Mouse (Mus musculus) liver, embryonic 15.5 days (tissue): ENCODE results near the gene Guca2b. TPM values are rescaled to one million over a fixed set of nuclear protein-coding genes. Genes with fewer than 3 reads are reported as not detected.

ENCODE experiments used
- ATAC-seq: fragments of 200-750 bp; cut with Nextera tagmentation; 2 replicates; pipeline ENCODE4 v1.8.0; 2017; ENCODE audit warnings: moderate number of reproducible peaks, mild to moderate bottlenecking, moderate library complexity; ENCODE audit not compliant: insufficient read depth
- H3K27ac ChIP-seq: fragments of 300-500 bp; sonication (generic); replicated peaks from 2 replicates; pipeline ENCODE4 v1.5.1; 2015; ENCODE audit warnings: mild to moderate bottlenecking, inconsistent platforms
- H3K27me3 ChIP-seq: fragments of 300-500 bp; sonication (generic); 2 replicates; pipeline ENCODE4 v1.6.1; 2015; ENCODE audit warnings: mild to moderate bottlenecking, inconsistent platforms
- H3K36me3 ChIP-seq: fragments of 300-500 bp; sonication (generic); replicated peaks from 2 replicates; pipeline ENCODE4 v1.6.1; 2015; ENCODE audit warnings: moderate library complexity, mild to moderate bottlenecking, inconsistent platforms
- H3K4me1 ChIP-seq: fragments of 300-500 bp; sonication (generic); replicated peaks from 2 replicates; pipeline ENCODE4 v1.6.1; 2015; ENCODE audit warnings: inconsistent platforms
- H3K4me2 ChIP-seq: fragments of 300-500 bp; sonication (generic); 2 replicates; pipeline ENCODE4 v1.6.1; 2015; ENCODE audit warnings: moderate library complexity, mild to moderate bottlenecking, inconsistent platforms
- H3K4me3 ChIP-seq: fragments of 300-500 bp; sonication (generic); replicated peaks from 2 replicates; pipeline ENCODE4 v1.5.1; 2015; ENCODE audit warnings: mild to moderate bottlenecking, inconsistent platforms
- H3K9ac ChIP-seq: fragments of 300-500 bp; sonication (generic); 2 replicates; pipeline ENCODE4 v1.6.1; 2015; ENCODE audit warnings: moderate library complexity, mild to moderate bottlenecking, inconsistent platforms
- H3K9me3 ChIP-seq: fragments of 300-500 bp; sonication (generic); replicated peaks from 2 replicates; pipeline ENCODE4 v1.6.1; 2016; ENCODE audit warnings: inconsistent platforms
- WGBS: fragments of 180-500 bp; shearing (Covaris S2); methylation state at CpG from one replicate; pipeline ENCODE4 v1.1.7; 2015; ENCODE audit warnings: mixed read lengths; ENCODE audit not compliant: insufficient replicate concordance; 5-methylcytosine and 5-hydroxymethylcytosine counted together
- polyA plus RNA-seq: library from polyadenylated mRNA; unstranded; fragments of >200 nt; fragmentation: Nextera tagmentation; extraction: Ambion mirVana; gene quantifications from 2 replicates; pipeline ENCODE4 v1.2.1, GENCODE M21; 2015

Gene Guca2b
- polyA plus RNA-seq, 1 experiment from 2014 or later, result 0.15 TPM

GRCm38 (mm10) chr4:119657011-119657410 is 1.7 kb downstream of the Guca2b start:
- Histone ChIP-seq H3K9me3 (no peaks in the 10 kb centered on the region), H3K9ac (no peak overlapping the region), H3K36me3 (no peaks in the 10 kb centered on the region), H3K27ac (no peak overlapping the region), H3K4me3 (no peak overlapping the region), H3K4me1 (no peaks in the 10 kb centered on the region), H3K4me2 (no peak overlapping the region), H3K27me3 (no peaks in the 10 kb centered on the region)
- no peak for ATAC-seq
- 67% methylated on average over 1 of the region's 1 CpGs for WGBS

- no peak overlapping the region for H3K4me3 ChIP-seq
- H3K27ac ChIP-seq, result no peak overlapping the region
- ATAC-seq, result no peak
- no peaks in the 10 kb centered on the region for H3K9me3 ChIP-seq
- no peaks in the 10 kb centered on the region for H3K27me3 ChIP-seq
- H3K4me1 ChIP-seq, result no peaks in the 10 kb centered on the region
- WGBS, result 73% methylated on average over 4 of the region's 4 CpGs
- H3K4me2 ChIP-seq, result no peak overlapping the region
- H3K9ac ChIP-seq, result no peak overlapping the region
- H3K36me3 ChIP-seq, result no peaks in the 10 kb centered on the region
These were observed 16.1 kb downstream of the Guca2b start for GRCm38 (mm10) chr4:119642666-119643065.

- WGBS, result 49% methylated on average over 11 of the region's 11 CpGs
- Histone ChIP-seq H3K4me3 (no peak overlapping the region), H3K9me3 (no peaks in the 10 kb centered on the region), H3K9ac (no peak overlapping the region), H3K36me3 (no peaks in the 10 kb centered on the region), H3K27ac (no peak overlapping the region), H3K4me1 (no peaks in the 10 kb centered on the region), H3K27me3 (no peaks in the 10 kb centered on the region), H3K4me2 (no peak overlapping the region)
- ATAC-seq, result no peak
These were observed 20.1 kb downstream of the Guca2b start for GRCm38 (mm10) chr4:119638656-119639055.

- H3K36me3 ChIP-seq, result no peaks in the 10 kb centered on the region
- no peak overlapping the region for H3K27ac ChIP-seq
- 61% methylated on average over 6 of the region's 6 CpGs for WGBS
- H3K4me1 ChIP-seq, result no peaks in the 10 kb centered on the region
- H3K4me3 ChIP-seq, result no peak overlapping the region
- no peak overlapping the region for H3K9ac ChIP-seq
- H3K27me3 ChIP-seq, result no peaks in the 10 kb centered on the region
- no peaks in the 10 kb centered on the region for H3K9me3 ChIP-seq
- ATAC-seq, result no peak
- H3K4me2 ChIP-seq, result no peak overlapping the region
These were observed 20.8 kb downstream of the Guca2b start for GRCm38 (mm10) chr4:119637946-119638345.

- 57% methylated on average over 4 of the region's 4 CpGs for WGBS
These were observed 21.4 kb downstream of the Guca2b start, which contains the start of gene Guca2a for GRCm38 (mm10) chr4:119637176-119637845. Gene Guca2a (plus strand): TSS chr4:119637704.

GRCm38 (mm10) chr4:119636731-119637130 is 22.0 kb downstream of the Guca2b start:
- Histone ChIP-seq H3K4me2 (no peak overlapping the region), H3K9me3 (no peaks in the 10 kb centered on the region), H3K4me3 (no peak overlapping the region), H3K9ac (no peak overlapping the region), H3K27me3 (no peaks in the 10 kb centered on the region), H3K4me1 (no peaks in the 10 kb centered on the region), H3K27ac (no peak overlapping the region), H3K36me3 (no peaks in the 10 kb centered on the region)
- 67% methylated on average over 7 of the region's 7 CpGs for WGBS
- ATAC-seq, result no peak

More at GRCm38 (mm10) chr4:119637176-119637845, 21.4 kb downstream of the Guca2b start, which contains the start of gene Guca2a:
- no peak within 1 kb of the TSS for H3K27ac ChIP-seq
- no peaks in the 10 kb centered on the region for H3K4me1 ChIP-seq
- H3K4me2 ChIP-seq, result no peak within 1 kb of the TSS
- no peaks in the 10 kb centered on the region for H3K36me3 ChIP-seq
- no peaks in the 10 kb centered on the region for H3K9me3 ChIP-seq
- ATAC-seq, result no peak
- H3K27me3 ChIP-seq, result no peaks in the 10 kb centered on the region
- no peak within 1 kb of the TSS for H3K4me3 ChIP-seq
- H3K9ac ChIP-seq, result no peak within 1 kb of the TSS

GRCm38 (mm10) chr4:119635686-119636085 is 23.1 kb downstream of the Guca2b start:
- Histone ChIP-seq H3K9ac (no peak overlapping the region), H3K27me3 (no peaks in the 10 kb centered on the region), H3K4me1 (peaks cover 9% of the 10 kb centered on the region), H3K4me2 (no peak overlapping the region), H3K9me3 (no peaks in the 10 kb centered on the region), H3K27ac (no peak overlapping the region), H3K4me3 (no peak overlapping the region), H3K36me3 (no peaks in the 10 kb centered on the region)
- ATAC-seq, result no peak
- WGBS, result 48% methylated on average over 8 of the region's 8 CpGs

GRCm38 (mm10) chr4:119634908-119635660 is 23.7 kb downstream of the Guca2b start:
- H3K9me3 ChIP-seq, result no peaks in the 10 kb centered on the region
- 0 out of 2 replicates have a peak, but pooled peaks cover 2% of the 10 kb centered on the region for H3K36me3 ChIP-seq
- no peaks in the 10 kb centered on the region for H3K27me3 ChIP-seq
- ATAC-seq, result no peak
- H3K4me2 ChIP-seq, result no peak overlapping the region
- H3K27ac ChIP-seq, result no peak overlapping the region
- H3K4me3 ChIP-seq, result no peak overlapping the region
- H3K9ac ChIP-seq, result no peak overlapping the region
- 48% methylated on average over 6 of the region's 6 CpGs for WGBS
- peaks cover 9% of the 10 kb centered on the region for H3K4me1 ChIP-seq

- Histone ChIP-seq H3K4me1 (peaks cover 9% of the 10 kb centered on the region), H3K4me3 (no peak overlapping the region), H3K27me3 (no peaks in the 10 kb centered on the region), H3K9ac (no peak overlapping the region), H3K4me2 (no peak overlapping the region), H3K9me3 (no peaks in the 10 kb centered on the region), H3K36me3 (peaks cover 12% of the 10 kb centered on the region; the same call in 1 of the 2 replicates), H3K27ac (no peak overlapping the region)
- ATAC-seq, result no peak
- WGBS, result 74% methylated on average over 3 of the region's 3 CpGs
These were observed 24.8 kb downstream of the Guca2b start for GRCm38 (mm10) chr4:119633948-119634347.

GRCm38 (mm10) chr4:119633342-119633741 is 25.4 kb downstream of the Guca2b start:
- Histone ChIP-seq H3K36me3 (peaks cover 13% of the 10 kb centered on the region; the same call in 1 of the 2 replicates), H3K27me3 (no peaks in the 10 kb centered on the region), H3K9ac (no peak overlapping the region), H3K27ac (no peak overlapping the region), H3K4me2 (no peak overlapping the region), H3K4me1 (peaks cover 9% of the 10 kb centered on the region), H3K9me3 (no peaks in the 10 kb centered on the region), H3K4me3 (no peak overlapping the region)
- 53% methylated on average over 7 of the region's 7 CpGs for WGBS
- ATAC-seq, result no peak

GRCm38 (mm10) chr4:119632721-119633120 is 26.0 kb downstream of the Guca2b start:
- H3K4me1 ChIP-seq, result peaks cover 9% of the 10 kb centered on the region
- H3K36me3 ChIP-seq, result peaks cover 13% of the 10 kb centered on the region; the same call in 1 of the 2 replicates
- H3K9me3 ChIP-seq, result no peaks in the 10 kb centered on the region
- no peak overlapping the region for H3K4me2 ChIP-seq
- no peak overlapping the region for H3K4me3 ChIP-seq
- no peak for ATAC-seq
- 46% methylated on average over 7 of the region's 7 CpGs for WGBS
- H3K27ac ChIP-seq, result no peak overlapping the region
- H3K9ac ChIP-seq, result no peak overlapping the region
- no peaks in the 10 kb centered on the region for H3K27me3 ChIP-seq
